15 mouse cellular contexts compared by ENCODE assay signal in the genomic region with DNA sequence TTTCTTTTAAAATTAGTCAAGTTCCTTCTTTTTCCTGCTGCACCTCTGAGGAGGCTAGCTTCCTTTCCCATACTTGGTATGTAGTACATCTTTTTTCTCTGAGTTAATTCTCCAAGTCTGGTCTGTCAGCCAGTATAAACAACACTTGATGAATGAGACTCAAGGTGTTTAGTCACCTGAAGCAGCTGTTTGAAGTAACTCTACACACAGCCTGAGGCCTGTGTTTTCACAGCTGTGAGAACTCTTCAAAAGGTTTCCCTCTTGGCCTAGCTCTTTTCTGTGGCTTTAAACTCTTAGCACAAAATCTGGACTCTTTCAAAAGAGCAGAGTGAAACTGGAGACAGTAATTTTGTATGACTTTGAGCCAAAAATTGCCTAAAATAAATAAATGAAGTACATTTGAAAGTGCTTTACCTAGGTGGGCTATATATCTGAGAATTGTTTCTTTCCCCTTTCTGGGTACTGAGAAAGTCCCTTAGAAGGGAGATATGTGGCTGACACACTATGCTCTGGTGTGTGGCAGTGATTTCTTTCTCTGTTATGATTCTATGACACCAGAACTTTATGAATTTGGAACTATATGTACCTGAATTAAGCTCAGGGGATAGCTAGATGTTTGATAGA.
A peak's percentile ranks its signal among the peaks of the same experiment; 100 is the strongest.
DNase-seq lines count a peak whose midpoint lies in the region; ATAC-seq and TF ChIP-seq lines count a peak whose summit lies in the region.
"Had no signal": no experiment of that assay in that cellular context is flagged by ENCODE, and none has a peak within 500 bp of the region (broad histone marks: within the 10 kb centered on the region; RNA-seq: fewer than 3 reads in every experiment).

No protein-coding gene starts in this region.

- no peaks in the 10 kb centered on the region for H3K27me3 ChIP-seq in lung, embryonic 16.5 days (ENCODE audit: control insufficient read depth, insufficient read depth, low read depth, low read length)
- no peaks in the 10 kb centered on the region; the same call in 1 of the 2 replicates for H3K27me3 ChIP-seq in embryonic facial prominence, embryonic 11.5 days (ENCODE audit: control insufficient read depth, insufficient read depth, low read length)
- H3K27me3 ChIP-seq in myocyte (ENCODE audit: control insufficient read depth, insufficient read depth, insufficient read length): no peaks in the 10 kb centered on the region
- H3K27me3 ChIP-seq: forebrain, embryonic 15.5 days; heart, embryonic 15.5 days; hindbrain, embryonic 15.5 days had no signal

- H3K36me3 ChIP-seq in lung, embryonic 16.5 days (ENCODE audit: control insufficient read depth, insufficient read depth, low read length): no peaks in the 10 kb centered on the region
- H3K36me3 ChIP-seq in embryonic facial prominence, embryonic 11.5 days (replicated peaks; ENCODE audit: control insufficient read depth, insufficient read depth, low read depth, low read length): no peaks in the 10 kb centered on the region
- H3K36me3 ChIP-seq in myocyte (ENCODE audit: control insufficient read depth, insufficient read depth): no peaks in the 10 kb centered on the region
- H3K36me3 ChIP-seq: forebrain, embryonic 15.5 days; heart, embryonic 15.5 days; hindbrain, embryonic 15.5 days had no signal

- TF ChIP-seq POLR2A in myocyte (IDR thresholded peaks at IDR 0.05; ENCODE audit: insufficient read length, low read depth): no peak

- DNase-seq in lung, postnatal 10 days: no peak
- DNase-seq in embryo, embryonic 10 days (ENCODE audit: low spot score): peak; percentile 64
- DNase-seq in embryonic facial prominence, embryonic 11.5 days (ENCODE audit: low spot score): peak; percentile 85
- DNase-seq in cerebellum, adult 11 months: no peak
- no peak for DNase-seq in right cerebral cortex, adult 2 months (ENCODE audit: low spot score in 2 of 2)
- DNase-seq: adrenal gland, postnatal 10 days; gastrocnemius, postnatal 36 days; right cerebral cortex, postnatal 4 days had no signal

- ATAC-seq in lung, embryonic 16.5 days (ENCODE audit: low read depth): peak; percentile 95
- 0 out of 2 replicates have a peak, but pooled peaks have one; percentile 59 for ATAC-seq in embryonic facial prominence, embryonic 11.5 days (replicated peaks; ENCODE audit: insufficient number of reproducible peaks, low FRiP score, low TSS enrichment, low read depth)
- ATAC-seq: forebrain, embryonic 15.5 days had no signal

- peak overlapping the region; percentile 71 for H3K27ac ChIP-seq in lung, embryonic 16.5 days (ENCODE audit: low read length)
- H3K27ac ChIP-seq in embryonic facial prominence, embryonic 11.5 days (replicated peaks; ENCODE audit: low read depth, low read length): no peak overlapping the region
- H3K27ac ChIP-seq: forebrain, embryonic 15.5 days; heart, embryonic 15.5 days; hindbrain, embryonic 15.5 days; left cerebral cortex, adult 2 months had no signal

- H3K9ac ChIP-seq in lung, embryonic 16.5 days (ENCODE audit: low read length): no peak overlapping the region
- H3K9ac ChIP-seq in embryonic facial prominence, embryonic 11.5 days (replicated peaks; ENCODE audit: low read length): no peak overlapping the region
- H3K9ac ChIP-seq: forebrain, embryonic 15.5 days; heart, embryonic 15.5 days; hindbrain, embryonic 15.5 days had no signal

- no peaks in the 10 kb centered on the region for H3K4me1 ChIP-seq in lung, embryonic 16.5 days (replicated peaks; ENCODE audit: control insufficient read depth, insufficient read depth, low read length)
- H3K4me1 ChIP-seq in embryonic facial prominence, embryonic 11.5 days (ENCODE audit: control insufficient read depth, insufficient read depth, low read length): no peaks in the 10 kb centered on the region
- H3K4me1 ChIP-seq: forebrain, embryonic 15.5 days; heart, embryonic 15.5 days; hindbrain, embryonic 15.5 days had no signal

- no peak overlapping the region for H3K4me2 ChIP-seq in lung, embryonic 16.5 days (ENCODE audit: low read depth, low read length)
- no peak overlapping the region for H3K4me2 ChIP-seq in embryonic facial prominence, embryonic 11.5 days (ENCODE audit: low read depth, low read length)
- no peak overlapping the region for H3K4me2 ChIP-seq in myocyte (ENCODE audit: low read depth)
- H3K4me2 ChIP-seq: forebrain, embryonic 15.5 days; heart, embryonic 15.5 days; hindbrain, embryonic 15.5 days; liver, embryonic 11.5 days had no signal

- H3ac ChIP-seq in myocyte (ENCODE audit: control insufficient read depth, insufficient read length): no peak overlapping the region

- no peak overlapping the region for H3K4me3 ChIP-seq in lung, embryonic 16.5 days (ENCODE audit: low read length)
- H3K4me3 ChIP-seq in embryonic facial prominence, embryonic 11.5 days (ENCODE audit: low read depth, low read length): no peak overlapping the region
- no peak overlapping the region for H3K4me3 ChIP-seq in myocyte
- H3K4me3 ChIP-seq: forebrain, embryonic 15.5 days; heart, embryonic 15.5 days; hindbrain, embryonic 15.5 days; left cerebral cortex, adult 2 months had no signal

- H3K79me2 ChIP-seq in myocyte (ENCODE audit: control insufficient read depth, insufficient read depth): no peaks in the 10 kb centered on the region

- H3K9me3 ChIP-seq in lung, embryonic 16.5 days (ENCODE audit: control insufficient read depth, low read length): no peaks in the 10 kb centered on the region
- no peaks in the 10 kb centered on the region for H3K9me3 ChIP-seq in embryonic facial prominence, embryonic 11.5 days (replicated peaks; ENCODE audit: control insufficient read depth, low read length)
- H3K9me3 ChIP-seq: forebrain, embryonic 15.5 days; heart, embryonic 15.5 days; hindbrain, embryonic 15.5 days had no signal

TF ChIP-seq in myocyte, 11 proteins besides CTCF, POLR2A, EP300 and RAD21:
- peak in 2 of 3 experiments; percentile 10 to 52 for TF ChIP-seq MYOD1 (IDR thresholded peaks at IDR 0.05; ENCODE audit: control insufficient read depth in 1 of 3, insufficient read length in 2 of 3, low read depth in 2 of 3)
- TF ChIP-seq TCF12 (IDR thresholded peaks at IDR 0.05; ENCODE audit: insufficient read depth, poor library complexity, severe bottlenecking): peak; percentile 32
- peak in 1 of 3 experiments; percentile 3 for TF ChIP-seq MYOG (IDR thresholded peaks at IDR 0.05; ENCODE audit: control insufficient read depth in 1 of 3, insufficient read depth in 1 of 3, insufficient read length in 2 of 3, low read depth in 2 of 3)
- TF ChIP-seq SRF (IDR thresholded peaks at IDR 0.05; ENCODE audit: control insufficient read depth, insufficient read length, low read depth): no peak
- no peak for TF ChIP-seq E2F4 (IDR thresholded peaks at IDR 0.05; ENCODE audit: insufficient read depth)

Comparison
In these comparisons a context has a peak if more than half of its experiments do, and no peak if none do; other contexts are left out.
1. DNase-seq: peak in embryo, embryonic 10 days (single experiment) and embryonic facial prominence, embryonic 11.5 days (single experiment); none in lung, postnatal 10 days (single experiment), cerebellum, adult 11 months (single experiment) and right cerebral cortex, adult 2 months (0 of 2).